In genomic region chr9:66917892-66918255, GRCm38 (mm10) we compare ENCODE assay signal across 9 mouse cellular contexts. TPM values are rescaled to one million over a fixed set of nuclear protein-coding genes. Genes with fewer than 3 reads are reported as not detected.
DNase-seq lines count a peak whose midpoint lies in the region; ATAC-seq lines count a peak whose summit lies in the region.
"Had no signal": no experiment of that assay in that cellular context is flagged by ENCODE, and none has a peak within 500 bp of the region (broad histone marks: within the 10 kb centered on the region; RNA-seq: fewer than 3 reads in every experiment).

No protein-coding gene starts in this region.

- H3K4me1 ChIP-seq in limb, embryonic 13.5 days = peaks cover 21% of the 10 kb centered on the region
- peaks cover 26% of the 10 kb centered on the region for H3K4me1 ChIP-seq in stomach, embryonic 15.5 days

- peak overlapping the region; percentile 90 for H3K4me2 ChIP-seq in limb, embryonic 13.5 days (replicated peaks)
- H3K4me2 ChIP-seq in stomach, embryonic 15.5 days = peak overlapping the region; percentile 71; the same call in 1 of the 2 replicates

- no peaks in the 10 kb centered on the region for H3K27me3 ChIP-seq in limb, embryonic 13.5 days
- H3K27me3 ChIP-seq in stomach, embryonic 15.5 days (replicated peaks) = no peaks in the 10 kb centered on the region

- DNase-seq in heart, adult 11 months = peak; percentile 82
- DNase-seq in heart, adult 8-10 months (ENCODE audit: low spot score) = no peak
- peak; percentile 17 for DNase-seq in lung, postnatal 36 days
- no peak for DNase-seq in lung, postnatal 14 days
- DNase-seq in gastrocnemius, postnatal 14 days = no peak
- no peak for DNase-seq in frontal cortex, postnatal 14 days (ENCODE audit: low spot score in 2 of 2)
- DNase-seq: adrenal gland, postnatal 10 days had no signal

- peak overlapping the region; percentile 90 for H3K4me3 ChIP-seq in limb, embryonic 13.5 days
- H3K4me3 ChIP-seq in stomach, embryonic 15.5 days (replicated peaks) = no peak overlapping the region

- WGBS in limb, embryonic 13.5 days = 70% methylated on average over 1 of the region's 1 CpGs
- WGBS in stomach, embryonic 15.5 days = 67% methylated on average over 1 of the region's 1 CpGs

- intact Hi-C loops in gastrocnemius, postnatal 14 days (cut with DNase I; ENCODE audit: low total_unique reads) = no loop called here

- H3K9ac ChIP-seq in limb, embryonic 13.5 days = no peak overlapping the region
- no peak overlapping the region for H3K9ac ChIP-seq in stomach, embryonic 15.5 days

- no peaks in the 10 kb centered on the region for H3K9me3 ChIP-seq in limb, embryonic 13.5 days
- no peaks in the 10 kb centered on the region for H3K9me3 ChIP-seq in stomach, embryonic 15.5 days

- ATAC-seq in limb, embryonic 13.5 days (ENCODE audit: low FRiP score, low read depth) = no peak
- no peak for ATAC-seq in stomach, embryonic 15.5 days (ENCODE audit: insufficient read depth, low FRiP score, low read depth)

- no peak overlapping the region for H3K27ac ChIP-seq in limb, embryonic 13.5 days
- H3K27ac ChIP-seq in stomach, embryonic 15.5 days = no peak overlapping the region

- no peaks in the 10 kb centered on the region; the same call in 1 of the 2 replicates for H3K36me3 ChIP-seq in limb, embryonic 13.5 days
- no peaks in the 10 kb centered on the region for H3K36me3 ChIP-seq in stomach, embryonic 15.5 days

RNA-seq across cellular contexts. Expression of gene Rab8b, which starts 1.6 kb away (rescaled TPM):
- total RNA-seq in heart, adult 8-10 months (2022) = 1 to 10 TPM; 7.7 to 9.2 (median 8.2) TPM
- polyA plus RNA-seq in limb, embryonic 13.5 days (2015; fragmentation: Nextera tagmentation; extraction: Ambion mirVana) = 17.7 and 18.4 TPM in 2 replicates
- polyA plus RNA-seq in stomach, embryonic 15.5 days (2015; fragmentation: Nextera tagmentation; extraction: Ambion mirVana) = 24.8 and 25.0 TPM in 2 replicates
- total RNA-seq in gastrocnemius, postnatal 14 days (2021) = 1 to 10 TPM; 9.5 to 9.8 TPM

RNA-seq across cellular contexts. Expression of gene Rps27l, which starts 28.0 kb away (rescaled TPM):
- 100 to 1,000 TPM; 151 to 173 (median 164) TPM for total RNA-seq in heart, adult 8-10 months (2022)
- 626 and 654 TPM in 2 replicates for polyA plus RNA-seq in limb, embryonic 13.5 days (2015; fragmentation: Nextera tagmentation; extraction: Ambion mirVana)
- 840 and 853 TPM in 2 replicates for polyA plus RNA-seq in stomach, embryonic 15.5 days (2015; fragmentation: Nextera tagmentation; extraction: Ambion mirVana)
- total RNA-seq in gastrocnemius, postnatal 14 days (2021) = 100 to 1,000 TPM; 179 to 205 TPM

RNA-seq across cellular contexts. Expression of gene Lactb, which starts 57.4 kb away (rescaled TPM):
- 10 to 100 TPM; 22.8 to 26.6 (median 23.5) TPM for total RNA-seq in heart, adult 8-10 months (2022)
- polyA plus RNA-seq in limb, embryonic 13.5 days (2015; fragmentation: Nextera tagmentation; extraction: Ambion mirVana) = 7.5 and 7.8 TPM in 2 replicates
- 9.5 and 10.5 TPM in 2 replicates for polyA plus RNA-seq in stomach, embryonic 15.5 days (2015; fragmentation: Nextera tagmentation; extraction: Ambion mirVana)
- total RNA-seq in gastrocnemius, postnatal 14 days (2021) = 10 to 100 TPM; 21.3 to 21.6 TPM

Comparison
In these comparisons a context has a peak if more than half of its experiments do, and no peak if none do; other contexts are left out.
1. DNase-seq: peak in heart, adult 11 months (single experiment) and lung, postnatal 36 days (single experiment); none in heart, adult 8-10 months (single experiment), lung, postnatal 14 days (single experiment), gastrocnemius, postnatal 14 days (single experiment) and frontal cortex, postnatal 14 days (0 of 2).